Mouse (Mus musculus): ENCODE data around the gene B4gat1. TPM values are rescaled to one million over a fixed set of nuclear protein-coding genes. Genes with fewer than 3 reads are reported as not detected.
A peak's percentile ranks its signal among the peaks of the same experiment; 100 is the strongest.

The B4gat1 gene
- 0.09 and 0.15 TPM in 2 replicates for polyA plus RNA-seq (2012)

DNA sequence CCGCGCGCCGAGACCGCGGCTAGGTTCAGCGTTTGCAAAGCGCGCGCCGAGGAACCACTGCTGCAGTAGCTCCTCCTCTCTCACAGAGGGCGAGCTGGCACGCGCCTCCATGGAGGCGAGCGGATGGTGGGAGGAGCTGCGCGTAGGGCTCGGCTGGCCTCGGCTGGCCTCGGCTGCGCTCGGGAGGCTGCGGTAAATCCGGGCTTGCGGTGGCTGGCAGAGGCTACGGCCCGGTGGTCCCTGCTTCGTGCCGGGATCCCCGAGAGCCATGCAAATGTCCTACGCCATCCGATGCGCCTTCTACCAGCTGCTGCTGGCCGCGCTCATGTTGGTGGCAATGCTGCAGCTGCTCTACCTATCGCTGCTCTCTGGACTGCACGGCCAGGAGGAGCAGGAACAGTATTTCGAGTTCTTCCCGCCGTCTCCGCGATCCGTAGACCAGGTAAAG lies at the start of gene B4gat1, which contains the start of gene AC124502.3:
Gene B4gat1, plus strand, starts transcription at position 118 of the 448 bp plus-strand sequence.
Gene AC124502.3, plus strand, starts transcription at position 183 of the 448 bp plus-strand sequence.
- Histone ChIP-seq H3K4me1 (ENCODE audit: control insufficient read depth) (peaks cover 53% of the 10 kb centered on the region), H3K9me3 (ENCODE audit: control insufficient read depth, low read length) (no peaks in the 10 kb centered on the region), H3K4me3 (replicated peaks) (peak within 1 kb of the TSS; percentile 80), H3K27me3 (ENCODE audit: control insufficient read depth) (peaks cover 26% of the 10 kb centered on the region), H3K36me3 (ENCODE audit: control insufficient read depth) (peaks cover 9% of the 10 kb centered on the region)
- TF ChIP-seq TAL1 (IDR thresholded peaks at IDR 0.05; ENCODE audit: low read length) = no peak
- no peak for TF ChIP-seq GATA1 (IDR thresholded peaks at IDR 0.05; ENCODE audit: low read length)

DNA sequence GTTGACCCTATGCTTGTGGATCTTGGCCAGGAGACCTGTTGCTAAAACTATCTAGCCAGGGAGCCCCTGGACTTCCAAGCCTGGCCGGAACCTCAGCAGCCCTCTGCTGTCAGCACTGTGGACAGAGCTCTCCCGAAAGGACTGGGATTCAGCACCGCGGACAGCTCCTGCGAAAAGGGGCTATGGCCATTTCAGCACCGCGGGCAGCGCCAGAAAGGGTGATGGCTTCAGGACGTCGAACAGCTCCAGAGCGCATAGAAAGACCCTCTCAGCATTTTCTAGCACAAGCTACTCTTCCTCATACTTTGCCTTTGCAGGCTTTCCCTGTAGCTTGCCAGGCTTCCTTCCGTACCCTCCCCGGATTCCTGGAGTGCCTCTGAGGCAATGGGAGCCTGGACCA lies 49.6 kb upstream of the B4gat1 start:
- H3K4me3 ChIP-seq (replicated peaks) = no peak overlapping the region
- H3K4me1 ChIP-seq (ENCODE audit: control insufficient read depth) = no peaks in the 10 kb centered on the region
- H3K9me3 ChIP-seq (ENCODE audit: control insufficient read depth, low read length) = no peaks in the 10 kb centered on the region
- TF ChIP-seq TAL1 (IDR thresholded peaks at IDR 0.05; ENCODE audit: low read length) = no peak
- no peak for TF ChIP-seq GATA1 (IDR thresholded peaks at IDR 0.05; ENCODE audit: low read length)
- peaks cover 56% of the 10 kb centered on the region for H3K27me3 ChIP-seq (ENCODE audit: control insufficient read depth)
- H3K36me3 ChIP-seq (ENCODE audit: control insufficient read depth) = no peaks in the 10 kb centered on the region

DNA sequence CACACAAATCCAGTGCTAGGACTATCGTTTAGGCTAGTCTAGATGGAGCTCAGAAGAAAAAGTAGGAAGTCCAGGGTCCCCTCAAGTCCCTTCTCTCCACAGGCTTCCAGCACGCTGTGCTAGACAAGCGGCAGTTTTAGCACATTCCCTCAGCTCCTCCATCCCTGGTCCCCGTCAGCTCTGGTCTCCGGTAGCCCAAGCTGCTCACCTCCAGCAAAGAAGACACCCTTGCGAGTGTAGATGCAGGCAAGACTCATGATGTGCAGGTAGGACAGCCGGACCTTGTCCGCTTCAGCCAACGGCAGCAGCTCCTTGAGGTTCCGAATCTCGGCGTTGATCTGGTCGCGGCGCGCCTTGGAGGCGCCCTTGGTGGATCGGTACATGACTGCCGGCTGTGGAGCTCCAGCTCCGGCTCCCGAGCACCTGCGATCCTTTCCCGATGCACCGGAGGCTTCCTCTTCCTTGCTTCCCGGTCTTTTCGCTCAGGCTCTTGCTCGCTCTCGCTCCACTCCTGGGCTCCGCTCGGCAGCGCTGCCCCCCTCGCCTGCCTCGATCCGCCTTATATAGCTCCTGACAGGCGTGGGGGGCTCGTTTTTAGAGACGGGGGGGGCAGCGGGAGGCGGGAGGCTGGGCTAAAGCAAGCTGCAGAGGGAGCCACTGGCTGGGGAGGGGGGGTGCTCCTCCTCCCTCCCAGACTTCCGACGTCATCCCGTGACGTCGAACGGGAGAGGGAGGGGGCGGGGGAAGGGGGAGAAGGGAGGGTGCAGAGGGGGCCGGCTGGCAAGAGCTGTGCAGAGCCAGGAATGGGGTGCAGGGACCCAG lies 49.0 kb upstream of the B4gat1 start:
- Histone ChIP-seq H3K4me1 (ENCODE audit: control insufficient read depth) (no peaks in the 10 kb centered on the region), H3K9me3 (ENCODE audit: control insufficient read depth, low read length) (no peaks in the 10 kb centered on the region), H3K36me3 (ENCODE audit: control insufficient read depth) (no peaks in the 10 kb centered on the region), H3K27me3 (ENCODE audit: control insufficient read depth) (peaks cover 50% of the 10 kb centered on the region), H3K4me3 (replicated peaks) (no peak overlapping the region)
- no peak for TF ChIP-seq GATA1 (IDR thresholded peaks at IDR 0.05; ENCODE audit: low read length)
- TF ChIP-seq TAL1 (IDR thresholded peaks at IDR 0.05; ENCODE audit: low read length) = no peak

DNA sequence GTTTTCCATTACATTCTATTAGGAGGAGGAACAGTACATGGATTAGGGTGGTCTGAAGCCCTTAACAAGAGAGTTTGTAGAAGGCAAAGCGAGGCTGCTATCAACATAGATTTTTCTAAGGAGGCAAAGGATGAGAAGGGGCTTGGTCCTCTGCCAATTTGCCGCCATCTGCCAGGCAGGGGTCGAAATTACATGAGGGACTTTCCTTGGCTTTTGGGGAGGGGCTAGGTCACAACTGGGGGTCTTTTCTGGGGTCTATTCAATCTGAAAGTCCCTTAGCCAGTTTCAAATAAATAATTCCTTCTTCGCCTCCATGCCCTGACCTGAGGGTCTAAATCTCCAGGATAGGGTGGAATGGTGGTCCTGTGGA lies 48.4 kb upstream of the B4gat1 start, which contains the start of gene Npas4:
Gene Npas4, minus strand, starts transcription at position 61 of the 370 bp plus-strand sequence.
- Histone ChIP-seq H3K27me3 (ENCODE audit: control insufficient read depth) (peaks cover 45% of the 10 kb centered on the region), H3K9me3 (ENCODE audit: control insufficient read depth, low read length) (no peaks in the 10 kb centered on the region), H3K36me3 (ENCODE audit: control insufficient read depth) (no peaks in the 10 kb centered on the region), H3K4me3 (replicated peaks) (no peak within 1 kb of the TSS), H3K4me1 (ENCODE audit: control insufficient read depth) (no peaks in the 10 kb centered on the region)
- no peak for TF ChIP-seq GATA1 (IDR thresholded peaks at IDR 0.05; ENCODE audit: low read length)
- no peak for TF ChIP-seq TAL1 (IDR thresholded peaks at IDR 0.05; ENCODE audit: low read length)

DNA sequence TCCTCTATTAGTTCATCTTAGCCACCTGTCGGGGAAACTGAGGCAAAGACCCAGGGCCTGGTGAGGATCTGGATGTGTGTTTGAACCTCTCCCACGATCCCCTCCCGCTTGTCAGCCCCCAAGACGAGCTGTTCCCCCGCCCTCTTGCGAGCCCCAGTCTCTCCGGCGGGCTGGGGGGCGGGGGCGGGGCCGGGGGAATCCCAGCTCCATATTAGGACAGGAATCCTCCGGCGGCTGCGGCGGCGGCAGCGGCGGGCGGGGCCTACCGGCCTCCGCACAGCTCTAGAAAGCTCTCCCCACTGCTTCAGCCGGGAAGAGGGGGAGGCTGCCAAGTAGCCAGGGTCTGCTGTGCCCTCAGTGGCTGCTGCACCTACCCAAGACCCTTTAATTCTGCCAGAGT lies 47.9 kb upstream of the B4gat1 start:
- no peaks in the 10 kb centered on the region for H3K4me1 ChIP-seq (ENCODE audit: control insufficient read depth)
- H3K9me3 ChIP-seq (ENCODE audit: control insufficient read depth, low read length) = no peaks in the 10 kb centered on the region
- H3K4me3 ChIP-seq (replicated peaks) = no peak overlapping the region
- TF ChIP-seq GATA1 (IDR thresholded peaks at IDR 0.05; ENCODE audit: low read length) = no peak
- TF ChIP-seq TAL1 (IDR thresholded peaks at IDR 0.05; ENCODE audit: low read length) = no peak
- H3K27me3 ChIP-seq (ENCODE audit: control insufficient read depth) = peaks cover 44% of the 10 kb centered on the region
- no peaks in the 10 kb centered on the region for H3K36me3 ChIP-seq (ENCODE audit: control insufficient read depth)

DNA sequence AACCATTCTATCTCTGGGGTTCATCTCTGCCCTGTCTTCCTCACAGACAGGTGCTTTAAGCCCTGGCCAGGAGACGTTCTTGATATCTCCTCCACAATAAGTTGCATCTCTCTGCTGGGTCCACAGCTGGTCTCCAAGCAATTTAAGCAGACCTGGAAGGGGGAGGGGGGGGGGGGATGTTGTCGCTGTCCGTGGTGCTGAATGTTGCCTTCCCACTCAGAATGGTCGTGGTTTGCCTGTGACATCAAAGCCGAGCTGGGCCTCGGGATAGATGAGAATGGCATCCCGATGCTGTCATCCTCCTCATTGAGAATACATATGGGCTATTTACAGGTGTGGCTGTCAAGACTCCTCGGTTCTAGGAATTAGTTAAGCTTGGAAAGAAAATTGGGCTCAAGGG lies 46.3 kb upstream of the B4gat1 start:
- Histone ChIP-seq H3K4me1 (ENCODE audit: control insufficient read depth) (no peaks in the 10 kb centered on the region), H3K36me3 (ENCODE audit: control insufficient read depth) (no peaks in the 10 kb centered on the region), H3K4me3 (replicated peaks) (no peak overlapping the region), H3K27me3 (ENCODE audit: control insufficient read depth) (peaks cover 44% of the 10 kb centered on the region), H3K9me3 (ENCODE audit: control insufficient read depth, low read length) (no peaks in the 10 kb centered on the region)
- TF ChIP-seq TAL1 (IDR thresholded peaks at IDR 0.05; ENCODE audit: low read length) (no peak), GATA1 (IDR thresholded peaks at IDR 0.05; ENCODE audit: low read length) (no peak)

DNA sequence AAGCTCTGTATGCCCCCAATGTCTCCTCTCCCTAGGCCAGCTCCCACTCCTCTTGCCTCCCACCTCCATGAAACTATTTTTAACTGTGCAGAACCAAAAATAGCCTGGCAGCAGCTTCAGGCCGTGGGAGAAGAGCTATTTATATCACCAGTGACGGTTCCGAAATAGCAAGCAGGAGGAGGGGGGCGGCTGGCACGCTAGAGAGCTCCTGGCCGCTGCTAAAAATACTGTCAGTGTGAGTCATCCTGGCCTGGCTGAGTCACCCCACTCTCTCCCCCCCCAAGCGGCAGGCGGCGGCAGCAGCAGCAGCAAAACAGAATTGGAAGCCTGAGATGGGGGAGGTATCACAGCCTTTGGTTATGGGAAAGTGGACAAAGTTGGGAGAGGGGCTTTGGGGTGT lies 45.7 kb upstream of the B4gat1 start:
- peaks cover 47% of the 10 kb centered on the region for H3K27me3 ChIP-seq (ENCODE audit: control insufficient read depth)

DNA sequence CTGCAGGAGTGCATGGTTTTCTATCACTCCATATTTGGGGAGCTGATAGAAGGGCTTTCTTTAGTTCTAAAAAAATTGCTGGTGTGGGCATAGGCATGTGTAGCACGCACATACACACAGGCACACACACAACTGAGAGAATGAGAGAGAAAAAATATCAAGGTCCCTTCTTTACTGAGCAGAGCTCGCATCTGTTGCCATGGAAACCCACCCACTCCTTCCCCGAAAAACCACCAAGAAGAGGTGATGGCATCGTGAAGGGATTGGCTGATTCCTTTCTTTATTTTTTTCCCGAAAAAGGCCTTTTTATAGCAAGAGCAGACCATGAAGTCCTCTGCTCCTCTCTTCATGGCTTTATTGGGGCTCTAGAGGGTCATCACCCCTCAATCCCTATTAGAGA lies 44.6 kb upstream of the B4gat1 start:
- Histone ChIP-seq H3K9me3 (ENCODE audit: control insufficient read depth, low read length) (no peaks in the 10 kb centered on the region), H3K36me3 (ENCODE audit: control insufficient read depth) (no peaks in the 10 kb centered on the region), H3K27me3 (ENCODE audit: control insufficient read depth) (peaks cover 46% of the 10 kb centered on the region), H3K4me1 (ENCODE audit: control insufficient read depth) (no peaks in the 10 kb centered on the region), H3K4me3 (replicated peaks) (no peak overlapping the region)
- TF ChIP-seq TAL1 (IDR thresholded peaks at IDR 0.05; ENCODE audit: low read length) (no peak), GATA1 (IDR thresholded peaks at IDR 0.05; ENCODE audit: low read length) (no peak)

More for the DNA sequence above, 45.7 kb upstream of the B4gat1 start:
- H3K9me3 ChIP-seq (ENCODE audit: control insufficient read depth, low read length) = no peaks in the 10 kb centered on the region
- TF ChIP-seq TAL1 (IDR thresholded peaks at IDR 0.05; ENCODE audit: low read length) (no peak), GATA1 (IDR thresholded peaks at IDR 0.05; ENCODE audit: low read length) (no peak)
- no peaks in the 10 kb centered on the region for H3K4me1 ChIP-seq (ENCODE audit: control insufficient read depth)
- H3K4me3 ChIP-seq (replicated peaks) = no peak overlapping the region
- no peaks in the 10 kb centered on the region for H3K36me3 ChIP-seq (ENCODE audit: control insufficient read depth)

DNA sequence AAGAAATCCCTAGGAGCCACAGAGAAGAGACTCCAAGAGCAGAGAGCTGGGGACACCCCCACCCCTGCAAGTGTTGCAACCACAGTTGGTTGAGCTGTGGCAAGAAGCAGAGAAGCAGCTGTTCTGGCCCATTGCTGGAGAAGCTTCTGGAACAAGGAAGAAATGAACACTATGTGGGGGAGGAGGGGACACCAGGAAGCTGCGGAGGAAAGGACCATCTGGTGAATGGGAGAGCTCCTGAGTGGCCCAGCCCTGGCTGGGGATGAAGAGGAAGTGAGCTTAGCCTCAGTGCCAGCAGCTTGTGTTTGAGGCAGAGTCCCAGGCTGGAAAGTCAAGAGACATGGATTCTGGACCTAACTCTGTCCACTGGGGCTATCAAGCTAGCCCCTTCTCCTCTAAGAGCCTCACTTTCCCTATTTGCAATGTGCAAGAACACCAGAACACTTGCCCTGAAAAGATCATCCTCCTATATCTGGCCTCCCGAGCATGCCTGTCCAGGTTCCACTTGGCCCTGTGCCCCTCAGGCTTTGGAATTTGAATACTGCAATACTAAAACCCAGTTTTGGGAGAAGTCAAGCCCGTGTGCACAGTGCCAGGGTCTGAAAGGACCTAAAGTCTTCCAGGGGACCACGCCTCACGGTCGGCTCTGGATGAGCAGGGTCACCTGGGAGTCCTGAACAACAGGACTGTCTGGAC lies 39.0 kb upstream of the B4gat1 start:
- Histone ChIP-seq H3K4me1 (ENCODE audit: control insufficient read depth) (peaks cover 4% of the 10 kb centered on the region), H3K4me3 (replicated peaks) (no peak overlapping the region), H3K36me3 (ENCODE audit: control insufficient read depth) (no peaks in the 10 kb centered on the region), H3K27me3 (ENCODE audit: control insufficient read depth) (peaks cover 15% of the 10 kb centered on the region), H3K9me3 (ENCODE audit: control insufficient read depth, low read length) (no peaks in the 10 kb centered on the region)
- TF ChIP-seq TAL1 (IDR thresholded peaks at IDR 0.05; ENCODE audit: low read length) (no peak), GATA1 (IDR thresholded peaks at IDR 0.05; ENCODE audit: low read length) (no peak)
